Mouse (Mus musculus): ENCODE results near the gene Faah.

GRCm38 (mm10) chr4:115979437-115979836 lies 38.3 kb downstream of the Faah start:
- no peak for TF ChIP-seq POLR2A (IDR thresholded peaks at IDR 0.05; ENCODE audit: control insufficient read depth, low read depth, low read length)
- TF ChIP-seq CTCF (IDR thresholded peaks at IDR 0.05; ENCODE audit: control insufficient read depth, insufficient read depth, insufficient replicate concordance, low read depth, low read length), result no peak

Measured in testis, adult 2 months (tissue).